Mouse (Mus musculus) lung, embryonic 16.5 days (tissue): ENCODE measurements at regions not wholly inside any gene's neighbourhood (a gene's known extent, or its start where the extent isn't known, plus 50 kb on each side); places are given as distances from the start of the nearest gene placed in this dataset.

Source experiments
- ATAC-seq: fragments of 200-750 bp; cut with Nextera tagmentation; 2 replicates; pipeline ENCODE4 v1.8.0; 2017; ENCODE audit warnings: low read depth, mild to moderate bottlenecking, moderate library complexity
- H3K27ac ChIP-seq: fragments of 300-500 bp; sonication (generic); 2 replicates; pipeline ENCODE4 v1.5.1; 2014; ENCODE audit warnings: mild to moderate bottlenecking, control low read depth, low read length
- H3K27me3 ChIP-seq: fragments of 300-500 bp; sonication (generic); 2 replicates; pipeline ENCODE4 v1.6.1; 2014; ENCODE audit warnings: low read depth, low read length, mixed read lengths; ENCODE audit not compliant: control insufficient read depth, insufficient read depth
- H3K36me3 ChIP-seq: fragments of 300-500 bp; sonication (generic); 2 replicates; pipeline ENCODE4 v1.6.1; 2014; ENCODE audit warnings: low read length; ENCODE audit not compliant: control insufficient read depth, insufficient read depth
- H3K4me1 ChIP-seq: fragments of 300-500 bp; sonication (generic); replicated peaks from 2 replicates; pipeline ENCODE4 v1.6.1; 2014; ENCODE audit warnings: low read length, mixed read lengths; ENCODE audit not compliant: control insufficient read depth, insufficient read depth
- H3K4me2 ChIP-seq: fragments of 300-500 bp; sonication (generic); 2 replicates; pipeline ENCODE4 v1.6.1; 2014; ENCODE audit warnings: low read depth, low read length, control low read depth
- H3K4me3 ChIP-seq: fragments of 300-500 bp; sonication (generic); 2 replicates; pipeline ENCODE4 v1.5.1; 2014; ENCODE audit warnings: mild to moderate bottlenecking, low read length, control low read depth
- H3K9ac ChIP-seq: fragments of 300-500 bp; sonication (generic); 2 replicates; pipeline ENCODE4 v1.6.1; 2014; ENCODE audit warnings: low read length, control low read depth
- H3K9me3 ChIP-seq: fragments of 300-500 bp; sonication (generic); 2 replicates; pipeline ENCODE4 v1.6.1; 2016; ENCODE audit warnings: low read length; ENCODE audit not compliant: control insufficient read depth
- WGBS: fragments of 180-500 bp; shearing (Covaris S2); extraction: QIAGEN DNeasy Blood & Tissue Kit; methylation state at CpG from one replicate; pipeline ENCODE4 v1.1.7; 2014; 5-methylcytosine and 5-hydroxymethylcytosine counted together

DNA sequence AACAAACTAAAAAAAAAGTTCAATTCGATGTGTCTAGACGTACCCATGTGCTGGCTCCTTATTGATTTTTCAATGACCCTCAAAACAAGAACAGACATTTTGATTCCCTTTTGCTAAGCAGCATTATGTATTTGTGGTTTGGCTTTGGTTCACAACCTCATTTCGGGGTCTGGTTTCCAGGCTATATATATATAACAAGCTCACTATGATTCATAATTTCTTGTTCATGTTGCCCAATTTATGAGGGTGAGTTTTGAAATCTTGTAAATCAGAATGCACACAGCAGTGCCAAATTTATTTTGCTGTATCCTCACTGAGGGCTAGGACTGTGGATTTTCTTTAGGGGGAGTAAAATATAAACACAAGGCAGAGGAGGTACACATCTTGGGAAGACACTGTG is 177.0 kb downstream of the Calcrl start:
- Histone ChIP-seq H3K27ac (no peak overlapping the region), H3K9me3 (no peaks in the 10 kb centered on the region), H3K4me1 (no peaks in the 10 kb centered on the region), H3K4me3 (no peak overlapping the region), H3K9ac (no peak overlapping the region), H3K27me3 (no peaks in the 10 kb centered on the region), H3K4me2 (no peak overlapping the region), H3K36me3 (no peaks in the 10 kb centered on the region)
- WGBS = 74% methylated on average over 3 of the region's 3 CpGs
- ATAC-seq = no peak

DNA sequence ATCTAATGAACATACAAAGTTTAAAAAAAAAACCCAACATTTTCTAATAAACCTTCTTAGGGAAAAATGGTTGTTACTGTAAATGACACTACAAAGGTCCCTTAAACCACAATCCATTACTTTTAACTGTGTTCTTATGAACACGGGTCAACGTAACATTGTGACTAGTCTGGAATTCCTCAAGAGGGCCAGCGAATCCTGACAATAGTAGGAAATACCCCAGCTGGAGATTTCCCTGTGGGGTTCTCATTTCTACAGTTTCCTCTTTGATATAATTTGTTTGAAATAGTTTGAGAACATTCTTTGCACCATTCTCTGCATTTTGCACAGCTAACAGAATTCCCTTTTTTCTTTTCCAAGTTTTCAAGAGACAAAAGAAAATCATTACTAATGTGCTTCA is 175.3 kb downstream of the Calcrl start:
- WGBS = 25% methylated on average over 3 of the region's 3 CpGs

DNA sequence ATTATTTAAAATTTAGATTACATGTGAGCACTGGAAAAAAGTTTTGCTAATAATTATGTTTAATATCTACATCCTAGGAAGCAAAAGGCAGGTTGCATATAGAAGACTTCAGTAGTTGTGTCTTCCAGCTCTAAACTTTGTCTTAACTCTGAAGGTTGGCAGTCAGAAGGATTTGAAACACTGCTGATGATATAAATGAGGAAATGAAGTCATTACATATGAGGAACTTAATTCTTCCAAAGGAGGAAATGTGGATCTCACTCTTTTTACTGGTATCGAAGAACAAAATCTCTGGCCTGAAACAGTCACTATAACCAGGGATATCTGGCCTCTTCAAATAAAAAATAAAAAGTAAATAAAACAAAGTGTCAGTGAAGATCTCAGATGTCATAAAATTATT is 173.1 kb downstream of the Calcrl start:
- Histone ChIP-seq H3K9me3 (no peaks in the 10 kb centered on the region), H3K36me3 (no peaks in the 10 kb centered on the region), H3K27ac (no peak overlapping the region), H3K9ac (no peak overlapping the region), H3K27me3 (no peaks in the 10 kb centered on the region), H3K4me3 (no peak overlapping the region), H3K4me1 (no peaks in the 10 kb centered on the region), H3K4me2 (no peak overlapping the region)
- no peak for ATAC-seq
- WGBS = 79% methylated on average over 1 of the region's 1 CpGs

More for the DNA sequence above, 175.3 kb downstream of the Calcrl start:
- H3K4me1 ChIP-seq = no peaks in the 10 kb centered on the region
- H3K36me3 ChIP-seq = no peaks in the 10 kb centered on the region
- H3K9me3 ChIP-seq = no peaks in the 10 kb centered on the region
- no peaks in the 10 kb centered on the region for H3K27me3 ChIP-seq
- no peak overlapping the region for H3K27ac ChIP-seq
- no peak overlapping the region for H3K4me3 ChIP-seq
- no peak overlapping the region for H3K4me2 ChIP-seq
- no peak overlapping the region for H3K9ac ChIP-seq
- ATAC-seq = no peak

DNA sequence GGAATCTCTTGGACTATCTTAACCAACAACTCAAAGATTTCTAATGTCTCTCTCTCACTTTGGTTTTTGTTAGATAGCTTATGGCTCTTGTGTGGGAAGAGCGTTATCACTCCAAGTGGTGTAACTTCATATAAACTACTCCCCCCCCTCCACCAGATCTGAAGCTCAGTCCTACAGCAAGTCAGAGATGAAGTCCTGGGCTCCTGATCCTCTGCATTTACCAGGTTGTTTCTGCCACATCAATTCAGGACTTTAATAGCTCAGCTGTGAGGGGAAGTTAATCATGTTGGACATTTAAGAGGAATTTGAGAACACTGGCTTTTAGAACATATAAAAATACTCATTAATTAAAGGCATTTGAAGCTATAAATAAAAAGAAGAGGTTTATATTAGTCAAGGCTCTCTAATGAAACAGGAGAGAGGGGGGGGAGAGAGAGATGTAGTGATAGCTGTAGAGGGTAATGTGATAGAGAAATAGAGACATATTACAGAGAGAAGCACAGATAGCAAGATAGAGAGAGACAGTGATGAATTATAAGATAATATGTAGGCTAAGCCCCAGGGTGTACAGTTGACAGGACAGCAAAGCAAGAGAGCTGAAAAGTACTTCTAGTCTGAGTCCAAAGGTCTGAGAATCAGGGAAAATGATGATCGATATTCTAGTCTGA is 166.7 kb downstream of the Calcrl start:
- H3K9me3 ChIP-seq = no peaks in the 10 kb centered on the region
- no peak overlapping the region for H3K9ac ChIP-seq
- WGBS = 90% methylated on average over 2 of the region's 2 CpGs
- no peaks in the 10 kb centered on the region for H3K4me1 ChIP-seq
- no peak for ATAC-seq
- H3K27ac ChIP-seq = no peak overlapping the region
- no peaks in the 10 kb centered on the region for H3K27me3 ChIP-seq
- no peak overlapping the region for H3K4me2 ChIP-seq
- H3K4me3 ChIP-seq = no peak overlapping the region
- no peaks in the 10 kb centered on the region for H3K36me3 ChIP-seq

GRCm38 (mm10) chr2:84259222-84259621 is 166.0 kb downstream of the Calcrl start:
- H3K4me3 ChIP-seq = no peak overlapping the region
- no peak overlapping the region for H3K4me2 ChIP-seq
- ATAC-seq = no peak
- WGBS = 81% methylated on average over 1 of the region's 1 CpGs
- H3K9ac ChIP-seq = no peak overlapping the region
- no peaks in the 10 kb centered on the region for H3K27me3 ChIP-seq
- H3K27ac ChIP-seq = no peak overlapping the region
- no peaks in the 10 kb centered on the region for H3K9me3 ChIP-seq
- H3K36me3 ChIP-seq = no peaks in the 10 kb centered on the region
- no peaks in the 10 kb centered on the region for H3K4me1 ChIP-seq

GRCm38 (mm10) chr2:84260701-84261100 is 164.5 kb downstream of the Calcrl start:
- Histone ChIP-seq H3K27ac (no peak overlapping the region), H3K4me2 (no peak overlapping the region), H3K9me3 (no peaks in the 10 kb centered on the region), H3K9ac (no peak overlapping the region), H3K4me3 (no peak overlapping the region), H3K36me3 (no peaks in the 10 kb centered on the region), H3K4me1 (no peaks in the 10 kb centered on the region), H3K27me3 (no peaks in the 10 kb centered on the region)
- no peak for ATAC-seq
- WGBS = 62% methylated on average over 4 of the region's 4 CpGs

DNA sequence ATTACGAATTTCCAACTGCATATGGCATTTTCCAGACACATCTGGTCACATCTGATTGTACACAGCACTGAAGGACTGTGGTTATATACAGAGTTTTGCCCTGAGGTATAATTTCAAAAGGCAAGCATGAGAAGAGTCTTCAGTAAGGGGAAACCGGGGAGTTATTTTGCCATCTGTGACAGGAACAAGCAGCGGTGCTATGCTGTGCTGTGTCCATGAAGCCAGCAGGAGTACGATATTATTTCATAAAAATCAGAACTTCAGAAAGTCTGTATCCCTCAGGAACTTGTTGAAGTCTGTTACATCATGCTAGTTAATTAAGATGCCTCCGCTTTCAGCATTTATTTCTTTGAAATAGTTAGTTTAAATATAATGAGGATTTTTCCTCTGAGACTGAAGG is 163.7 kb downstream of the Calcrl start:
- Histone ChIP-seq H3K9ac (no peak overlapping the region), H3K4me3 (no peak overlapping the region), H3K9me3 (no peaks in the 10 kb centered on the region), H3K4me2 (no peak overlapping the region), H3K4me1 (no peaks in the 10 kb centered on the region), H3K36me3 (no peaks in the 10 kb centered on the region), H3K27ac (no peak overlapping the region), H3K27me3 (no peaks in the 10 kb centered on the region)
- WGBS = 91% methylated on average over 5 of the region's 5 CpGs
- no peak for ATAC-seq

DNA sequence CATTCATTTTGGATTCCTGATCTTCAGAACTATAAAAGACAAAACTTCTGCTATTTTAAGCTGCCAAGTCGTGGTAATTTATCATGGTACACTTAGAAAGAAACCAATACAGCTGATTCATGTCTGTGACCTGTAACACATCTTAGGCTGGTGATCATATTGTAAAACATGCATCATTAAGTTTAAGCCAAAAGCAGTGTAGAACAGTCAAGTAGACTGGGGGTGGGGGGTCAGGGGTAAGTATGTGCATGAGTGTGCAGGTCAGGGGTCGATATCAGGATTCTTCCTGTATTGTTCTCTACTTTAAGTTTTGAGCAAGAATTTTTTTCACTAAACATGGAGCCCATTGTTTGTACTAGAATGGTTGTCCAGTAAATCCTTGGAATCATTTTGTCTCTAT is 160.7 kb downstream of the Calcrl start:
- H3K4me1 ChIP-seq = no peaks in the 10 kb centered on the region
- no peak for ATAC-seq
- WGBS = 66% methylated on average over 2 of the region's 2 CpGs
- no peak overlapping the region for H3K9ac ChIP-seq
- H3K27me3 ChIP-seq = no peaks in the 10 kb centered on the region
- no peaks in the 10 kb centered on the region for H3K9me3 ChIP-seq
- H3K36me3 ChIP-seq = no peaks in the 10 kb centered on the region
- no peak overlapping the region for H3K4me2 ChIP-seq
- no peak overlapping the region for H3K4me3 ChIP-seq
- H3K27ac ChIP-seq = no peak overlapping the region

DNA sequence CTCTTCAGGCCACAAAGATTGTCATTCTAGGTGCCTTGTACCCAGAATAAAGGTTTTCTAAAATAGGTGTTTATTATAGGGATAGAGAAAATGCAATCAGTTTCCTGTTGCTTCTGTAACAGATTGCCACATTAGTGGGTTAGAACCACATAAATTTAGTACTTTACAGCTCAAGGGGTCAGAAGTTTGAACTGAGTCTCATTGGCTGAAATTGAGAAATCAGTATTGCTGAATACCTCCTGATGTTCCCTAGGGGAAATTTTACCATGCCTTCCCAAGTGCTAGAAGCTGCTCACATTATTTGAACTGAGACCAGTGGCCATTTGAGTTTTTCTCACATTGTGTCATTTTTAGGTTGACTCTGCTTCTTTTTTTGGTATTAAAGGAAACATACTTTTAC is 160.2 kb downstream of the Calcrl start:
- H3K27me3 ChIP-seq = no peaks in the 10 kb centered on the region
- no peak overlapping the region for H3K9ac ChIP-seq
- ATAC-seq = no peak
- no peaks in the 10 kb centered on the region for H3K36me3 ChIP-seq
- no peak overlapping the region for H3K4me3 ChIP-seq
- no peak overlapping the region for H3K27ac ChIP-seq
- no peak overlapping the region for H3K4me2 ChIP-seq
- no peaks in the 10 kb centered on the region for H3K9me3 ChIP-seq
- H3K4me1 ChIP-seq = no peaks in the 10 kb centered on the region

DNA sequence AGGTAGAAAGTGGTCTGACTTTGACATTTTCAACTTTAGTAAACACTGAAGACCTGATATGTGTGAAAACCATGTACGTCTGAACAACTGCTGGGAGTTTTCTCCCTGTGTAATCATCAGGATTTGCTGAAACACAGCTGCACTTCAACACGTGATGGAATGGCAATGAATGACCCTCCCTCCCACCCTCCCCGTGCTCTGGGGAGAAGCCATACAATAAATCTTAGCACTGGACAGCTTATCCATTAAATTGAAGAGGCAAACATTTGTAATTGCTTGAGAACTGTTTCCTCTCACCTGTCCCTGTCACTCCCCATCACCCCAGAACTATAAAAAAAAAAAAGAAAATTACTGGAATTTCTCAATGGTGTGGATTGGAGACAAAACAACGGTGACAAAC is 159.1 kb downstream of the Calcrl start:
- no peak overlapping the region for H3K9ac ChIP-seq
- H3K4me1 ChIP-seq = no peaks in the 10 kb centered on the region
- H3K27ac ChIP-seq = no peak overlapping the region
- no peaks in the 10 kb centered on the region for H3K9me3 ChIP-seq
- H3K27me3 ChIP-seq = no peaks in the 10 kb centered on the region
- WGBS = 24% methylated on average over 4 of the region's 4 CpGs
- no peak for ATAC-seq
- no peak overlapping the region for H3K4me3 ChIP-seq
- H3K36me3 ChIP-seq = no peaks in the 10 kb centered on the region
- H3K4me2 ChIP-seq = no peak overlapping the region
